Mouse (Mus musculus): ENCODE measurements around the gene Zfp628.

Gene Zfp628

GRCm38 (mm10) chr7:4918681-4919080 lies 3.7 kb downstream of the Zfp628 start:
- no peak for DNase-seq (ENCODE audit: low read depth, low spot score)

DNA sequence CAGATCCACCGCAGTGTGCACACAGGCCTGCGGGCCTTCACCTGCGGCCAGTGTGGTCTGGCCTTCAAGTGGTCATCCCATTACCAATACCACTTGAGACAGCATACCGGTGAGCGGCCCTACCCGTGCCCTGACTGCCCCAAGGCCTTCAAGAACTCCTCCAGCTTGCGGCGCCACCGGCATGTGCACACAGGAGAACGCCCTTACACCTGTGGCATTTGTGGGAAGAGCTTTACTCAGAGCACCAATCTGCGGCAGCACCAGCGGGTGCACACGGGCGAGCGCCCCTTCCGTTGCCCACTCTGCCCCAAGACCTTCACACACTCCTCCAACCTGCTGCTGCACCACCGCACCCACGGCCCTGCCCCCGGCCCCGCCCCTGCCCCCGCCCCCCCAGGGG lies 4.1 kb downstream of the Zfp628 start:
- no peak for DNase-seq (ENCODE audit: low read depth, low spot score)

DNA sequence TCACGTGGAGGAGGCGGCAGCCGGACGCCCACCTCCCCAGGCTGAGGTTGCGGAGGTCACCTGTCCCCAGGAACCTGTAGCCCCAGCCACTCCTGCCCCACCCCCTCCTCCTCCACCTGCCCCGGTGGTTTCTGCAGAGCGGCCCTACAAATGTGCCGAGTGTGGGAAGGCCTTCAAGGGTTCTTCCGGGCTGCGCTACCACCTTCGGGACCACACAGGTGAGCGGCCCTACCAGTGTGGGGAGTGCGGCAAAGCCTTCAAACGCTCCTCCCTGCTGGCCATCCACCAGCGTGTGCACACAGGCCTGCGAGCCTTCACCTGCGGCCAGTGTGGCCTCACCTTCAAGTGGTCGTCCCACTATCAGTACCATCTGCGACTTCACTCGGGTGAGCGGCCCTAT lies 5.0 kb downstream of the Zfp628 start:
- DNase-seq (ENCODE audit: low read depth, low spot score): no peak

GRCm38 (mm10) chr7:4920496-4920895 lies 5.5 kb downstream of the Zfp628 start:
- DNase-seq (ENCODE audit: low read depth, low spot score): no peak

DNA sequence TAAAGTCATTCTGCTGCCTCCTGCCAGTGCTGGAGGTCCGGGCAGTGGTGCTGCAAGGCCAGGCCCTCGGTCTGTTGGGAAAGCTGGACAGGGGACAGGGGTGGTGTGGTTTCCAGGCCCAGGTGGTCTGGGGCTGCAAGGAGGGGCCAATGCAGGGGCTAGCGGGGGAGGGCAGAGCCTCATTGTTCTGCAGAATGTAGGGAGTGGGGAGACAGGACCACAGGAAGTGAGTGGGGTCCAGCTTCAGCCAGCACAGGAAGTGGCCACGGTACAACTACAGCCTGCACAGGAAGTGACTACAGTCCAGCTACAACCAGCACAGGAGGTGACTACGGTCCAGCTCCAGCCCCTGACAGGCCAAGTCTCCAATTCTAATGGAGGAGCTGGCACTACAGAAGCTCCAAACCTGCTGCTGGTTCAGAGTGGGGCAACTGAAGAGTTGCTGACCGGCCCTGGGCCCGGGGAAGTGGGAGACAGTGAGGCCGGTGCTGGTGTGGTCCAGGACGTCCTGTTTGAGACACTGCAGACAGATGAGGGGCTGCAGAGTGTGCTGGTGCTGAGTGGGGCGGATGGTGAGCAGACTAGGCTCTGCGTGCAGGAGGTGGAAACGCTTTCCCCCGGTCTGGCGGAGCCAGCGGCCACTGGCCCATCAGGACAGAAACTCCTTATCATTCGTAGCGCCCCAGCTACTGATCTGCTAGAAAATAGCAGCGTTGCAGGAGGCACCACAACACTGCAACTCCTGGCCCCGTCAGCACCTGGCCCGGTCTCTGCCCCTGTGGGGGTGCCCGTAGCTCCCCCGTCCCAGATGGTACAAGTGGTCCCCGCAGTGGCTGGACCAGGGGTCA lies 6.2 kb downstream of the Zfp628 start:
- DNase-seq (ENCODE audit: low read depth, low spot score): no peak

DNA sequence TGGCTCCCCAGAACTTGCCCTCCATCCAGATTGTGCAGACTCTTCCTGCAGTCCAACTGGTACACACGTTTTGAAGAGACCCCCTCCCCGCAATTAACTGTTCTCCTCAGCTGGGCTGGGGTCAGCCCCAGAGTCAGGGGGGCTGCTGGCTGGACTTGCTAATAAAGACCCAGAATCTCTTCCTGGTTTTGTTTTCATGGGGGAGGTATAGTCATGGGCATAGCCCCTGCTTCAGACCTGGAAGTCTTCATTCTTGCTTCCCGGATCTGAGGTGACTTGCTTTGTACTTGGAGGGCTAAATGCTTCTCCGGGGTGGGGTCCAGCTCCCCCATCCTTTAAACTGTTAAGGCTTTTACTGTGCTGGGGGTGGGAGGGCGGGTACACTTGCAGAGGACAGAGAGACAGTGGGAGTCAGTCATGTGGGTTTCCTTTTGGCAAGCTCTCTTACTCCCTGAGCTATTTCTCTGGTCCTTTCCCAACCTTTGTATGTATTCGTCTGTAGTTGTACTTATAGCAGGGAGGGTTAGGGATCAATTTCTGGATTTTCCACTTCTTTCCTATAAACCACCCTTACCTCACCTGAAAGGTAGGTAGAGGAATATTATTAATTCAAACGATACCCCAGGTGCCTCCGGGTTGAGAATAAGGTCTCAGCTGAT lies 6.9 kb downstream of the Zfp628 start, which contains the start of gene Nat14:
TSS of gene Nat14 (plus strand) at position 205 of the 659 bp plus-strand sequence.
- DNase-seq (ENCODE audit: low read depth, low spot score): no peak

DNA sequence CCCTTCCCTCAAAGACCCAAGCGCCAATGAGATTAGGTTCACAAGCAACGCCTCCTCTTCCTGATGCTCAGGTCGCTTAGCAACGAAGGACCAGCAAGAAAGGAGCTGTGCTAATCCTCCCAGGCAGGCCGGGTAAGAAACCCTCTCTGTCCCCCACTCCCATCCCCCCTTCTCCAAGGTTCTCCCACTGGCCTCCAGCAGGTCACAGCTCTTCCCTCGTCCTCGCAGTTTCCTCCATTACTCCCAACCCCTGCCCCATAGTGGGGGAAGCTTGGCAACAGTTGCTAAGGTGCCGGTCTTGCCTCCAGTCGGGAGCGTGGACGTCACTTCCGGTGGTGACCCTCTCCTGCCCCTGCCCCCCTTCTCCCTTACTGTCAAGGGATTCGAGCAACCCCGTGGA lies 7.5 kb downstream of the Zfp628 start:
- no peak for DNase-seq (ENCODE audit: low read depth, low spot score)

GRCm38 (mm10) chr7:4922931-4923565 lies 8.0 kb downstream of the Zfp628 start:
- no peak for DNase-seq (ENCODE audit: low read depth, low spot score)

- peak; percentile 62 for DNase-seq (ENCODE audit: low read depth, low spot score)
Measured at GRCm38 (mm10) chr7:4923586-4924364, 8.8 kb downstream of the Zfp628 start.

DNA sequence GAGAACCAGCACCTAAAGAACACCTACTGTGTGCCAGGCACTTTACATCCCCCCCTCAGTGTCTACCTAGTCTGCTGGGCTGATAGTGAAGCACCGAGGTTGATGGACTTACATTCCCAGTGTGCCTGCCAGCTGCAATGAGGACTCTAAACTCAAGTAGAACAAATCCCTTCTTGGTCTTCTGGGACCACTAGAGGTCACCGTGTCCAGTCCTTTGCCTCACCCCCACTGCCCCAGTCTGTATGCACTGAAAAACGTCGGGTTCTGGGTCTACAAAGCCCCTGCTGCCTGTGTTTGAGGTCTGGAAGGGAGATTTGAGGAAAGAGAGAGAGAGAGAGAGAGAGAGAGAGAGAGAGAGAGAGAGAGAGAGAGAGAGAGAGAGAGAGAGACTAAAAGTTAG lies 9.5 kb downstream of the Zfp628 start:
- peak; percentile 57 for DNase-seq (ENCODE audit: low read depth, low spot score)

DNA sequence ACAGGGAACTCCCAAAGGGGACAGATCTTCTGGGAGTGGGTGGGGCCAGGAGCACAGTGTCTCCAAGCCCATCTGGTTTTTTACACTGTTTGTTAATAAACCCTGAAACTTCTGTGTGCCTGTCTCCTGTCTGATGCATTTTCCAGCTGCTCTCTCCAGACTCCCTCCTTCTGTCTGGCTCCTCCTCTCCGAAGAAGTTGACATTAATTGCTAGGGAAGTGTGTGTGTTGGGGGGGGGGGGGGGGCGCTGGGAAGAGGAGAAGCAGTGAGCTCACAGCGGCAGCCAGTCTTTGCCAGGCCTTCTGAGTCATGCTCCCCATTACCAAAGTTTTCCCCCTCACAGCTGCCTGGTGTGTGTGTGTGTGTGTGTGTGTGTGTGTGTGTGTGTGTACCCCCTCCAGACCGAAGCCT lies 9.9 kb downstream of the Zfp628 start:
- DNase-seq (ENCODE audit: low read depth, low spot score): peak; percentile 86

GRCm38 (mm10) chr7:4925441-4926381 lies 10.7 kb downstream of the Zfp628 start, which contains the start of gene Ssc5d:
Gene Ssc5d, plus strand, starts transcription at chr7:4925785.
- peak; percentile 74 for DNase-seq (ENCODE audit: low read depth, low spot score)

GRCm38 (mm10) chr7:4926849-4927248 lies 11.8 kb downstream of the Zfp628 start:
- no peak for DNase-seq (ENCODE audit: low read depth, low spot score)

GRCm38 (mm10) chr7:4927711-4928110 lies 12.7 kb downstream of the Zfp628 start:
- no peak for DNase-seq (ENCODE audit: low read depth, low spot score)

DNA sequence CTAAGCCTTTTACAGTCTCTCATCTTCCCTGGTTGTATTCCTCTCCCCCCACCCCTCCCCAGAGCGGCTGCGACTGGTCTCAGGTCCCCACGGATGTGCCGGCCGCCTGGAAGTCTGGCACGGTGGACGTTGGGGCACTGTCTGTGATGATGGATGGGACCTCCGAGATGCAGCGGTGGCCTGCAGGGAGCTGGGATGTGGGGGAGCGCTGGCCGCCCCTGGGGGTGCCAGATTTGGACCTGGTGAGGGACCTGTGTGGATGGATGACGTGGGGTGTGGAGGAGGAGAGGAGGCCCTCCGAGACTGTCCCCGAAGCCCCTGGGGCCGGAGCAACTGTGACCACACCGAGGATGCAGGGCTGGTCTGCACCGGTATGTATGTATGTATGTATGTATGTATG lies 13.3 kb downstream of the Zfp628 start:
- DNase-seq (ENCODE audit: low read depth, low spot score): no peak

DNA sequence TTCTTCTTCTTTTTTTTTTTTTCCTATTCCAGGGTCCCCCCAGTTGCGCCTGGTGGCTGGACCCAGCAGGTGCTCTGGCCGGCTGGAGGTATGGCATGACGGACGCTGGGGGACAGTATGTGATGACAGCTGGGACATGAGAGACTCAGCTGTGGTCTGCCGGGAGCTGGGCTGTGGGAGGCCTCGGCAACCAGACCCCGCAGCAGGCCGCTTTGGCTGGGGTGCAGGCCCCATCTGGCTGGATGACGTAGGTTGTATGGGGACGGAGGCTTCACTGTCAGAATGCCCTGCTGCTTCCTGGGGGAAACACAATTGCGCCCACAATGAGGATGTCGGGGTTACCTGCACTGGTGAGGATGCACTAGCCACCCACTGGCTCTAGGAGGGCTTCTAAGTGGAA lies 18.1 kb downstream of the Zfp628 start:
- DNase-seq (ENCODE audit: low read depth, low spot score): no peak

- DNase-seq (ENCODE audit: low read depth, low spot score): peak; percentile 42
Measured at GRCm38 (mm10) chr7:4934160-4934914, 19.3 kb downstream of the Zfp628 start.

DNA sequence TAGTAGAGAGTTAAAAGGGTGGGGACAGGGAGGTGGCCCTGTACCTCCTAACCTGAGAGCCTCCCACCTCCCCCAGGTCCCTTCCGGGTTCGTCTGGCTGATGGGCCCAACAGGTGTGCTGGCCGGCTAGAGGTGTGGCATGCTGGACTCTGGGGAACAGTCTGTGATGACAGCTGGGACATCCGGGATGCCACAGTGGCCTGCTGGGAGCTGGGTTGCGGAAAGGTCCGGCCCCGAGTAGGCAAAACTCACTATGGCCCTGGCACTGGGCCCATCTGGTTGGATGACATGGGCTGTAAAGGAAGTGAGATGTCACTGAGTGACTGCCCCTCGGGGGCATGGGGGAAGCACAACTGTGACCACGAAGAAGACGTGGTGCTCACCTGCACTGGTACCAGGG lies 21.8 kb downstream of the Zfp628 start:
- DNase-seq (ENCODE audit: low read depth, low spot score): no peak

- DNase-seq (ENCODE audit: low read depth, low spot score): no peak
Measured at GRCm38 (mm10) chr7:4937392-4937791, 22.4 kb downstream of the Zfp628 start.

GRCm38 (mm10) chr7:4938456-4938855 lies 23.4 kb downstream of the Zfp628 start:
- peak; percentile 79 for DNase-seq (ENCODE audit: low read depth, low spot score)

All from 3T3-L1 (cell line).